Mouse (Mus musculus): ENCODE results near the gene Haus6. TPM values are rescaled to one million over a fixed set of nuclear protein-coding genes. Genes with fewer than 3 reads are reported as not detected.
A peak's percentile ranks its signal among the peaks of the same experiment; 100 is the strongest.

Gene Haus6
- polyA plus RNA-seq, 1 experiment from 2014 or later = 32.6 TPM

DNA sequence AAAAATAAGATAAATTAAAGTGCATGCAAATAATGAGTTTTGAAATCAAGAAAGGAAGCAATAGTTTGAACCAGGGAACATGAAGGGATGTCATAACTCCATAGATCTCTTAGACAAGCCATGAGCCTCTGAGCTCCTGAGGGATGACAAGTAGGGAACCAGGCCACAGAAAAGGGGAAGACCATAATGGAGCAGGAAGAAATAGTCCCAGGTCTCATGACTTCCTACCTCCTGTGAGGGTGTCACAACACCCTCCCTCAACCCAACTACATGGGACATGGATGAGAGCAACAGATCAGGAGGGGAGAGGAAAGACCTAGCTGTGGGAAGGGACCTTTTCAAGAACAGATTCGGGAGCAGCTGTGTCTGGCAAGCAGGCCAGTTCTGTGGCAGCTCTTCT is 70.3 kb downstream of the Haus6 start:
- 94% methylated on average over 1 of the region's 1 CpGs for WGBS
- no peaks in the 10 kb centered on the region for H3K36me3 ChIP-seq (replicated peaks; ENCODE audit: control insufficient read depth, insufficient read depth, low read depth, low read length)

DNA sequence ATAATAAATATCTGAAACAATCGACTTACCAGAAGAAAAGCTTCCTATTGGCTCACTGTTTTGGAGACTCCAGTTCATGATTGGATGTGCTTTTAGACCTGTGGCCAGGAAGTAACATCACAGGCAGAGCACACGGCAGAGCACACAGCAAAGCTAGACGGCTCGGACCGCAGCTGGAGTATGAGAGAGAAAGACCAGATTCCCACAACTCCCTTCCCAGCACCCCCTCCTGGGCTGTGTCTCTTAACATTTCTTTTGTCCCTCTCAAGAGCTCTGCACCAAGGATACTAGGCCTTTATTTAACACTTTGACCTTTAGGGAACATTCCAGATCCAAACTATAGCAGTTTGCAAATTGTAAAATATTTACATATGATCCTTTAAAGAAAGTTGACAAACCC is 72.9 kb downstream of the Haus6 start:
- DNase-seq (ENCODE audit: low spot score) (no peak), ATAC-seq (replicated peaks; ENCODE audit: insufficient number of reproducible peaks, low FRiP score, low TSS enrichment, low read depth) (no peak)
- H3K27ac ChIP-seq (replicated peaks; ENCODE audit: low read depth, low read length) = no peak overlapping the region
- no peak overlapping the region for H3K4me3 ChIP-seq (ENCODE audit: low read depth, low read length)
- WGBS = 89% methylated on average over 5 of the region's 5 CpGs
- H3K36me3 ChIP-seq (replicated peaks; ENCODE audit: control insufficient read depth, insufficient read depth, low read depth, low read length) = no peaks in the 10 kb centered on the region
- H3K4me1 ChIP-seq (ENCODE audit: control insufficient read depth, insufficient read depth, low read length) = no peaks in the 10 kb centered on the region
- no peak overlapping the region for H3K9ac ChIP-seq (replicated peaks; ENCODE audit: low read length)
- H3K4me2 ChIP-seq (ENCODE audit: low read depth, low read length) = no peak overlapping the region
- H3K9me3 ChIP-seq (replicated peaks; ENCODE audit: control insufficient read depth, low read length) = no peaks in the 10 kb centered on the region
- H3K27me3 ChIP-seq (ENCODE audit: control insufficient read depth, insufficient read depth, low read length) = no peaks in the 10 kb centered on the region

More for the DNA sequence above, 70.3 kb downstream of the Haus6 start:
- Histone ChIP-seq H3K9ac (replicated peaks; ENCODE audit: low read length) (no peak overlapping the region), H3K27me3 (ENCODE audit: control insufficient read depth, insufficient read depth, low read length) (no peaks in the 10 kb centered on the region), H3K27ac (replicated peaks; ENCODE audit: low read depth, low read length) (no peak overlapping the region), H3K4me2 (ENCODE audit: low read depth, low read length) (no peak overlapping the region), H3K4me1 (ENCODE audit: control insufficient read depth, insufficient read depth, low read length) (no peaks in the 10 kb centered on the region), H3K4me3 (ENCODE audit: low read depth, low read length) (no peak overlapping the region), H3K9me3 (replicated peaks; ENCODE audit: control insufficient read depth, low read length) (no peaks in the 10 kb centered on the region)
- ATAC-seq (replicated peaks; ENCODE audit: insufficient number of reproducible peaks, low FRiP score, low TSS enrichment, low read depth) (no peak), DNase-seq (ENCODE audit: low spot score) (no peak)

DNA sequence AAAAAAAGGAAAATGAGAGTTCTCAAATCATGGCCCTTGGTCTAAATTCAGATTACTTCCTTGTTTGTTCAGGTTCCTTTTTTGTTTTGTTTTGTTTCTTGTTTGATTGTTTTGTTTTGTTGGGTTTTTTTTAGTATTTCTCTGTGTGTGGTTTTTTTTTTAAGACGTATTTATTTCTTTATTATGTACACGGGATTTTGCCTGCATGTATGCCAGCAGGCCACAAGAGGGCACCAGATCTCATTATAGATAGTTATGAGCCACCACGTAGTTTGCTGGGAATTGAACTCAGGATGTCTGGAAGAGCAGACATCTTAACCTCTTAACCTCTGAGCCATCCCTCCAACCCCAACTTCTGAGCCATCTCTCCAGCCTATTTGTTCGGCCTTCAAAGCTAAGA is 73.9 kb downstream of the Haus6 start:
- Histone ChIP-seq H3K4me3 (ENCODE audit: low read depth, low read length) (no peak overlapping the region), H3K9me3 (replicated peaks; ENCODE audit: control insufficient read depth, low read length) (no peaks in the 10 kb centered on the region), H3K36me3 (replicated peaks; ENCODE audit: control insufficient read depth, insufficient read depth, low read depth, low read length) (no peaks in the 10 kb centered on the region), H3K4me2 (ENCODE audit: low read depth, low read length) (no peak overlapping the region), H3K27ac (replicated peaks; ENCODE audit: low read depth, low read length) (no peak overlapping the region), H3K4me1 (ENCODE audit: control insufficient read depth, insufficient read depth, low read length) (no peaks in the 10 kb centered on the region), H3K9ac (replicated peaks; ENCODE audit: low read length) (no peak overlapping the region), H3K27me3 (ENCODE audit: control insufficient read depth, insufficient read depth, low read length) (no peaks in the 10 kb centered on the region)
- DNase-seq (ENCODE audit: low spot score) (peak; percentile 71), ATAC-seq (replicated peaks; ENCODE audit: insufficient number of reproducible peaks, low FRiP score, low TSS enrichment, low read depth) (no peak)
- WGBS = 46% methylated on average over 4 of the region's 4 CpGs

DNA sequence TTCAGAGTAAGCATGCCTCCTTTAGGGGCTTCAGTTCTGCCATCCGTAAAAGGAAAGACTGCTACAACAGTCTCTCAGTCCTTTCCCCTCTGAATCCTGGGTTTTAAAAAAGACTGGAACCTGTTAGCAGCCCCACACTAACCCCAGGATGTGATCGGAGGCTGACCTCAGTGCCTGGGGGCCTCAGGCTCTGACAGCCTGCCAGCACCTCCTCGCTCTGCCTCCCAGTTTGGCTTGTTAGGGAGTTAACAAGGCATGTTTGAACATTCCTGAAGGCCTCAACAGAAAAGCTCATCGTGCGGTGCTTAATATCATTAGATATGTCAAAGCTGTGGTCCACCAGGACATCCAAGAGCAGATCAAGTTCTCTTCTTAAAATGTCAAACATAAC is 77.8 kb downstream of the Haus6 start:
- no peaks in the 10 kb centered on the region for H3K4me1 ChIP-seq (ENCODE audit: control insufficient read depth, insufficient read depth, low read length)
- 32% methylated on average over 5 of the region's 5 CpGs for WGBS
- H3K9ac ChIP-seq (replicated peaks; ENCODE audit: low read length) = no peak overlapping the region
- H3K36me3 ChIP-seq (replicated peaks; ENCODE audit: control insufficient read depth, insufficient read depth, low read depth, low read length) = no peaks in the 10 kb centered on the region
- no peaks in the 10 kb centered on the region for H3K9me3 ChIP-seq (replicated peaks; ENCODE audit: control insufficient read depth, low read length)
- no peak overlapping the region for H3K4me2 ChIP-seq (ENCODE audit: low read depth, low read length)
- H3K27me3 ChIP-seq (ENCODE audit: control insufficient read depth, insufficient read depth, low read length) = no peaks in the 10 kb centered on the region
- H3K4me3 ChIP-seq (ENCODE audit: low read depth, low read length) = no peak overlapping the region
- peak; percentile 22 for DNase-seq (ENCODE audit: low spot score)
- no peak for ATAC-seq (replicated peaks; ENCODE audit: insufficient number of reproducible peaks, low FRiP score, low TSS enrichment, low read depth)
- no peak overlapping the region for H3K27ac ChIP-seq (replicated peaks; ENCODE audit: low read depth, low read length)

DNA sequence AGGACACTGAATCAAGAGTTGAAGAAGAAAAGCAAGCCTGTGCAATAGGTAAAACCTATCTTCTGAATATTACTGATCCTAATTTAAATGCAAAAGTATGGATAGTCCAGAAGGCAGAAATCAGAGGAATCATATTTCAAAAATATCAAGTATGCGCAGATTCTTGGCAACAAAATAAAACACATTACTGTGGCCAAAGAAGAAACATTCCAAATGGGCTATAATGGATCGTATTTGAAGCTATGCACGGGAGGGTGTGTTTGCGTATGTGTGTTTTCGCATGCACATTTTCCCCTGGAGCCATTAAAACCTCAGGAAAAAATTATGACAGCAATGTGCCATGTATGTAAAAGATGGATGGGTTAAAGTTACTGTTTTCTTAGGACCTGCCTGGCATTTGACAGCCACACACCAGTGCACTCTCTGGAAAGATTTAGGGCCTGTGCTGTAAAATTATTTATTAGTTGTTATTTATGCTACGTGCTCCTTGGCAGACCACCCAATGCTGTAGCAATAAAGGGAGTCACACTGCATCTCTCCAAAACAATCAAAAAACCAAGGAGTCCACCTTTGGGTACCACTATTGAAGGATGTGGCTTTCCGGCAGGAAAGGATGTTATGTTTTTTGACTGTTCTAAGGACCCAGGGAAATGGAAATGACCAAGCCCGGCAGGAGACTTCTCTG is 78.3 kb downstream of the Haus6 start:
- H3K36me3 ChIP-seq (replicated peaks; ENCODE audit: control insufficient read depth, insufficient read depth, low read depth, low read length) = no peaks in the 10 kb centered on the region
- 73% methylated on average over 8 of the region's 8 CpGs for WGBS
- H3K27ac ChIP-seq (replicated peaks; ENCODE audit: low read depth, low read length) = no peak overlapping the region
- no peak overlapping the region for H3K4me3 ChIP-seq (ENCODE audit: low read depth, low read length)
- H3K9me3 ChIP-seq (replicated peaks; ENCODE audit: control insufficient read depth, low read length) = no peaks in the 10 kb centered on the region
- no peak overlapping the region for H3K9ac ChIP-seq (replicated peaks; ENCODE audit: low read length)
- DNase-seq (ENCODE audit: low spot score) = no peak
- no peak overlapping the region for H3K4me2 ChIP-seq (ENCODE audit: low read depth, low read length)
- H3K27me3 ChIP-seq (ENCODE audit: control insufficient read depth, insufficient read depth, low read length) = no peaks in the 10 kb centered on the region
- ATAC-seq (replicated peaks; ENCODE audit: insufficient number of reproducible peaks, low FRiP score, low TSS enrichment, low read depth) = no peak
- H3K4me1 ChIP-seq (ENCODE audit: control insufficient read depth, insufficient read depth, low read length) = no peaks in the 10 kb centered on the region

DNA sequence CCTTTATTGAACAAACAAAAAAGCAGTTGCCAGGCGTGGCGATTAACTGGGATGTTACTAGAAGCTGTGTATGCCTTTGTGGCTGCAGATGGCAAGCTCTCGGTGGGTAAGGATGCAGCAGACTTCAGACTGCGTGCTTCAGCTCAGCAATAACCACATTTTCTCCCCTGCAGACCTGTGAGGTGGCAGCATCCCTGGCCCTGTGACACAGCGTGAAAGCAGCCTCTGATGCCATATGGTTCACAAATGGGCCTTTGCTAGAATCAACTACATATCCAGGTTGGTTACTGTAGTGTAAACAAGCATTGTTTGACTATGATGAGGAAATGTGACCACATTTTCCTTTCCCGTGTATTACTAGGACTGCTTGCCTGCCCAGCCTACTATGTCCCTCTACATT is 82.7 kb downstream of the Haus6 start:
- DNase-seq (ENCODE audit: low spot score) = no peak
- no peak for ATAC-seq (replicated peaks; ENCODE audit: insufficient number of reproducible peaks, low FRiP score, low TSS enrichment, low read depth)
- Histone ChIP-seq H3K36me3 (replicated peaks; ENCODE audit: control insufficient read depth, insufficient read depth, low read depth, low read length) (no peaks in the 10 kb centered on the region), H3K27me3 (ENCODE audit: control insufficient read depth, insufficient read depth, low read length) (no peaks in the 10 kb centered on the region), H3K9me3 (replicated peaks; ENCODE audit: control insufficient read depth, low read length) (no peaks in the 10 kb centered on the region), H3K4me1 (ENCODE audit: control insufficient read depth, insufficient read depth, low read length) (no peaks in the 10 kb centered on the region), H3K27ac (replicated peaks; ENCODE audit: low read depth, low read length) (no peak overlapping the region), H3K4me3 (ENCODE audit: low read depth, low read length) (no peak overlapping the region), H3K9ac (replicated peaks; ENCODE audit: low read length) (no peak overlapping the region), H3K4me2 (ENCODE audit: low read depth, low read length) (no peak overlapping the region)
- WGBS = 75% methylated on average over 6 of the region's 6 CpGs

Other genes with a start within 250 kb of the Haus6 start
- not detected in 2 replicates for gene Saxo1, start 53.7 kb downstream of the Haus6 start, polyA plus RNA-seq (2014; fragmentation: Nextera tagmentation; extraction: Ambion mirVana)
- gene Rraga, start 36.4 kb downstream of the Haus6 start, polyA plus RNA-seq (2014; fragmentation: Nextera tagmentation; extraction: Ambion mirVana) = 108 and 116 TPM in 2 replicates
- 79.8 and 91.4 TPM in 2 replicates for gene Plin2, start 58.0 kb upstream of the Haus6 start, polyA plus RNA-seq (2014; fragmentation: Nextera tagmentation; extraction: Ambion mirVana)
- gene Dennd4c, start 136.5 kb upstream of the Haus6 start, polyA plus RNA-seq (2014; fragmentation: Nextera tagmentation; extraction: Ambion mirVana) = 6.3 and 7.0 TPM in 2 replicates
- gene Rps6, start 245.4 kb upstream of the Haus6 start, polyA plus RNA-seq (2014; fragmentation: Nextera tagmentation; extraction: Ambion mirVana) = 796 and 840 TPM in 2 replicates